Mouse (Mus musculus): ENCODE data around the gene Gin1.

DNA sequence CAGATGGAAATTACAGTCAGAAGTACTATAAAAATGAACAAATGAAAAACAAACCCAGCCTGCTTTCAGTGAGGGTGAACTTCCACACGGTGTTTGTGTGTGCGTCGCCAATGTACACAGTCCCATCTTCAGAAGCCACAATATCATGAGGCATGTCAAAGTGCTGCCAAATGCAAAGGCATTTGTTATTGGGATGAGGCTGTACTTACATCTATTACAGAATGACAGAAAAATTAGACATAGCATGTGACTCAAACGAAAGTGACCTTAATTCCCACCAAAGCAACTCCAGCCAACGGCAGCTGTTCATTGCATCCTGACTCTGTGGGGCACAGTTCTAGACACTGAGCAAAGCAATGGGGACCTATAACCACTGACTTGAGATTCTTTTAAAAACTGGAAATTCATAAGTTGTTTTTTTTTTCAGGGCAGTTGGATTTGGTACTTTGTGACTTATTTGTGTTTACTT, 64.4 kb downstream of the Gin1 start:
- TF ChIP-seq CTCF (IDR thresholded peaks at IDR 0.05; ENCODE audit: control insufficient read depth, insufficient read depth, low read length) (no peak), POLR2A (IDR thresholded peaks at IDR 0.05; ENCODE audit: borderline replicate concordance, control insufficient read depth, low read depth, low read length) (no peak)

Measured in bone marrow, adult 2 months (tissue).